Mouse (Mus musculus): ENCODE data around the gene Cdnf.

The Cdnf gene

DNA sequence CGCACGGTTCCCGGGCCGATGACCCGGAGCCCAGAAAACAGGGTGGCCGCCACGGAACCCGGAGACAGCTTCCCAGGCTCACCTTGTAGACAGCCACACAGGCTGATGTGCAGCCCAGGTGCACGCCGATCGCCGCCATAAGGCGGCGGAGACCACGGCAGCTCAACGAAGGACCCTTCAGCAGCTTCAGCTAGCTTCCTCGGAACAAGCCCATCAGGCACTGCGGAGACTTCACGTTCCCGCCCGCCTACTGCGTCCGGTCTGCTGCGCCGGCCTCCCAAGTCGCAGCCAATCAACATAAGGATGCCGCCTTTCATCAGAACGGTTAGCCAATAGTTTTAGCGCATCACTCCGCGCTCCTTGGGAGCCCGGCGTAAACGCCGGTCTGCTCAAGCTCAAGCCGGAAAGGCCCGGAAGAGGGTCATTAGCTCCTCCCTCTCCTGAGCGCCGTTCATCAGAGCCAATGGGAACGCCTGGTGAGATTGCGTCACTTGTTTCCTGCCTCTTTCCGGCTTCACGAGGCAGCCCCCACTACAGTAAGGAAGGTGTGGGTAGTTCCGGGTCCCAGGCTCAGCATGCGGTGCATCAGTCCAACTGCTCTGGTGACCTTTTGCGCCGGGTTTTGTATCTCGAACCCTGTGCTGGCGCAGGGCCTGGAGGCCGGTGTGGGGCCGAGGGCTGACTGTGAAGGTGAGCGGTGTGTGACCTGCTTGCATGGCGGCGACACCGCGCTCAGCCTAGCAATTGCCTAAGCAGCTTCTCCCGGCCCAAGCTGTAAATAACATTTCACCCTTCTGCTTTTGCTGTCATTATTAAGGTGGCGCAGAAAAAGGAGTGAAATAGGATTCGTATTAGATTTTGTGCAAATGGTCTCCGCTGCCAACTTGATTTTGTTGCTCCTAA, at the start of gene Cdnf, which contains the start of the genes Gm45902 and Hspa14:
Gene Cdnf (plus strand): TSS at position 479 of the 903 bp plus-strand sequence.
Gene Gm45902 (minus strand): TSS at position 239 of the 903 bp plus-strand sequence.
Gene Hspa14 (minus strand): TSS at position 263 of the 903 bp plus-strand sequence.
- DNase-seq, result peak; percentile 94 to 96

DNA sequence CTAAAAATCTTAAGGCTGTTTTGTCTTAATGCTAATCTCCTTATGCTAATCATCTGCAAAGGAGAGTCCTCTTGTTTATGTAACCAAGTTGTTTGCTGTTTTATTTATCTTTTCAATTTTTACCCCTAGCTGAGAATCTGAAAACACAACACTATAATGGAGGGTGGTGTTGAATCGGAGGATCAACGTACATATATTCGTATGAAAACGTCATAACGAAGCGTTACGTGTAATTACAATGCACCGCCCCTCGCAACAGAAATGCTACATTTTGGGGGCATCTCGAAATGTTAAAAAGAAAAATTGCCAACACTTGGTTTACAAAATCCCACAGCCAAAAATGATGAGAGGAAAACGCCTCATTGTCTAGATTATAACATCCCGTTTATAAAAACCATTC, 38.9 kb upstream of the Cdnf start:
- DNase-seq, result no peak

DNA sequence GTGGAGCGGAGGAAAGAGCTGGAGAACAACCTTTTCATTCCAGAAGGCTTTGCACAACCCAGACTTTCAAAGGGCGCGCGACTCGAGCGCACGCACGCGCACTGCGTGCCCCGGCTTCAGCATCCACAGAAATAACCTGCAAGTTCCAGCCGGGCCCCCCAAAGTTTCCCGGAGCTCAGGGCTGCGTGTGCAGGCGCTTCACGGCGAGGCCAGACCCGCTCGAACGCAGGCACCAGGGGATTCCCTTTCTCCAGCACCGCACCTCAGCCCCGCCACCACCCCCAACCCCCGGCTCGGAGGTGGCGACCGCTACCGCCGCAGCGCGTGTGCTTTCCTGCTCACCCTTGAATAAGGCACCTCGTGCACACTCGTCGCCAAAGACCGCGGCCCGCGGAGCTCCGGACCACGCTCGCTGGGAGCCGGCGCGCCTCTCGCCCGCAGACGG, 38.4 kb upstream of the Cdnf start:
- peak in 1 of 2 experiments; percentile 64 for DNase-seq

DNA sequence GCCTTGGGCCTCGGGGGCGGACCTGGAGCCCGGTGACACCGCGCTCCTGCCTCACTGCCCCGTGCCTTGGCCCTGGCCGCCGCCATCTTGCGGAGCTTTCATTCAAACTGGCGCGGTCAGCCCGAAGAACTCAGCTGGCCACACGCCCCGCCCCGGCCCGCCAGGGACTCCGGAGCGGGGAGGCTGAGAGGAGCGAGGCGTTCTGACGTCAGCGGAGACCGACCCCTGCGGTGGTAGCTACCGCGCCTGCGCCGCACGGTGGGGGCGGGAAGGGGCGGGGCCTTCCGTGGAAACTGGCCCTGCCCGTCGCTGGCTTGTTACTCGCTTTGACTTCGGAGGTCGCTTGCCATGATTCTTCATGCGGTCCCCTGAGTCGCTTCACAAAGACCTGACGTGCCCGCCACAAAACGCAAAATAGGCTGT, 38.0 kb upstream of the Cdnf start, which contains the start of gene Suv39h2:
Gene Suv39h2 (minus strand): TSS at position 171 of the 423 bp plus-strand sequence.
- DNase-seq, result peak; percentile 97 to 98

DNA sequence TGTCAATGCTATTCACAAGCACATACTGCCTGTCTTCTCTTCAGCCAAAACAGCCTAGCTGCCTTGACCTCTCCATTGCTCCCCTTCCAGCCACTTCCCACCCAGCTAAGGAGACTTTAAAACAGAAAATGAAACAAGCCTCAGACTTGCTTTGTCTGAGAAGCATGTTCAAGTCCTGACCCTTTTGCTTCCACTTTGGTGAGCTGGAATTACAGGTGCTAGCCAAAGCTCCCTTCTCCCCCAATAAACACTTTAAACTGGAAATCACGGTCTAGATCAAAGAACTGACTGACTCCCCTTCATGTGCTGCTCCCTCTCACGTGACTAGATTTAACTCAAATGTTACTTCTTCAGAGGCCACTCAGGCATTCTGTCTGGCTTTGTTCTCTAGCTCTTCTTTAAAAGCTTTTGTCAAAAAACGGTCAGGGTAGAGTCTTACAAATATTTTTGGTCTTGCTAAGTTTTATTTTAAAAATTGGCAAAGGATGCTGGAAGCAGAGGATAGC, 37.0 kb upstream of the Cdnf start:
- peak; percentile 18 to 23 for DNase-seq

DNA sequence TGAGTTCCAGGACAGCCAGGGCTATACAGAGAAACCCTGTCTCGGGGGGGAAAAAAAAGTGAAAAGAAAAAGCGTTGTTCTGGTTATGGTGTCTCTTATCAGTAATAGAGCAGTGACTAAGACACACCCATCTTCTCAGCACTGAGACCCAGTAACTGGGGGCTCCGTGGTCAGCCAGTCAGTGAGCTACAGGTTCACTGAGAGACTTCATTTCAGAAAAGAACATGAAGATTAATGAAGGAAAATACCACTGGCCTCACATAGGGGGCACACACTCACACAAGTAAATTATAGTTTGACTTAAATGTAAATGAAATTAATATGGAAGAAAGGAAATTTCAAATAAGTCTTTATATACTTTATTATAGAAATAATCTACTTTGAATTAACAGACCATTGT, 32.6 kb upstream of the Cdnf start:
- peak in 1 of 2 experiments; percentile 18 for DNase-seq

DNA sequence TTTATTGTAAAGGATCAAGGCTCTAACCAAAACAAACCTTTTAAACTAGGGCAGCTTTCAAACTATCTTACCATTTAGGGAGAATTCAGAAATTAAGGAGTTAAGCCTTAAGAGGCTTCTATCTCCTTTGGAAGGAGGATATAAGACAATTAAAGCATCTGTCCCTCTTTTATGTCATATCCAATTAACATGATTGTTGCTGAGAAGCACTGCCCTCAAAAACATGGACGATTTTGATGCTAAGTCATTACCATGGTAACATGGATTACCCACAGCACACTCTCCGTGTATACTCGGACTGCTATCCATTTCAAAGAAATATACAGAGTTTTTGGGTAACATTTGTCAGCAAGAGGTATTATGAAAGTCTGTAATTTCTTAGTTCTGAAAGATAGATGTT, 23.0 kb upstream of the Cdnf start:
- DNase-seq, result no peak

DNA sequence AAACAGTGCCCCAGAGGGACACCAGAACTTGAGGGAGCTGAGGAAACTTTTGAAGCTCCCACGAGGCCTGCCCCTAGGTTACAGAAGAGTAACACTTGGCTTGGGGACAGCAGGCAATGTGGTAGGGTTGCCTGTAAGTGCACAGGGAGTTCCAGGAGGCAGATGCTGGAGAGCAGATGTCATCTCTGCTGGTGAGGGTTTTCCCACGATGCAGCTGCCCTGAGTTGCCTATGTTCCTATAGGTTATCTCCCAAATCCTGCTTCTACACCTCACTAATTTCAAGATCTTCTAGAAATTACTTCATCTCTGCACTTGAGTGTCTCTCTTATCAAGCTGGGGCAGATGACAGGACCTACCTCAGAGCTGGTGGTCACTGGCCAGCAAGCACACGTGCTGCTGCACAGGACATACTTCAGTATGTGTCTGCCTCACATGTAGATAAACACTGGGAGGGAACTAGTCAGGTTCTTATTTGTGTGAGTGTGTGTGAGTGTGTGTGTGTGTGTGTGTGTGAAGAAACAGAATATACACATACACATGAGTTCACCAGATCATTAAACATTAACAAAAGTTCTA, 18.9 kb upstream of the Cdnf start:
- no peak for DNase-seq

DNA sequence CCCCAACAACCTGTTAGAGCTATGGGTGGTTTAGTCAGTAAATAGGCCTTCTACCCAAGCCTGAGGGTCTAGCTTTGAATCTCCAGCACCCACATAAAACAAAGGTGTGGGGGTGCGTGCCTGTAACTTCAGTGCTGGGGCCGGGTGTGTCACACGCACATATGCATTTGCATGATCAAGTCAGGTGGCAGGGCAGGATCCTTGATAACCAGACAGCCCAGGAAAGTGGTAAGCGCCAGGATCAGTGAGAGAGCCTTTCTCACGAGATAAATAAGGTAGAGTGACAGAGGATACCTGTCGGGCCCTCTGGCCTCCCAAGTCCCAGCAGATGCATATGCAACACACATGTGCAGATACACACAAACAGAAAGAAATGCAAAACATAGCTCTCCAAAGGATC, 13.3 kb upstream of the Cdnf start:
- no peak for DNase-seq

DNA sequence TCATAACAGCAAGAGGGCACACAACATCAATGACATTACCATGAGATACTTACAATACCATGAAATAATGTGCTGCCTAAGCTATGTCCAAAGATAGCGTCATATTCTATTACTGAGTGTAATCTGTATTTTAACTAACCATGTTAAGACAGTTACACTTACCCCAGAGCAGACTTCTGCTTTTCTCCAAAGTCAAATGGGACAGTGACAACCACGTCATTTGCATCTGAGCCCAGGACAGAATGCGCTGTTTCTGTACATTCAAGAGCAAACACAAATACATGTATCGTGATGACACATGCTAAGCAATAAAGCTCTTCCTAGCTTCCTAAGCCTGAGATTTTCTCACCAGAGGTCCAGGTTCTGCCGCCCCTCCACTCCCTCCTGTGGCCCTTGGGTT, 11.9 kb upstream of the Cdnf start:
- DNase-seq, result peak; percentile 49 to 60

DNA sequence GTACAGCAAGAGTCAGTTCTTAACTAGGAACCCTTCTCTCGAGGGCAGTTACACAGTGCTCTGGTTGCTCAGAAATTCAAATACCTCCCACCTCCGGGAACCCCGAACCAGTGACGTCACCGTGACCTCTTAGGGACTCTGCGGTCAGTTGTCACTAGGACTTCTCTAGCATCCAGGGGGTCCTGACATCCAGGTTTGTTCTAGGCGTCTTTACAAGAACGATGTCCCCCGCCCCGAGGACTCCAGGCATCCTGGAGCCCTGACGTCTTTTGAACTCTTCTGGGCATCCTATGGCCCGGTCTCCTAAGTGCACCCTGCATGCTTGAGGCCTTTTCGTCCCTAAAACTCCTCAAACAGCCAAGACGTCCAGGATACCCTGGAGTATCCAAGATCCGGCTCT, 754 bp upstream of the Cdnf start:
- DNase-seq, result peak; percentile 61 to 66

DNA sequence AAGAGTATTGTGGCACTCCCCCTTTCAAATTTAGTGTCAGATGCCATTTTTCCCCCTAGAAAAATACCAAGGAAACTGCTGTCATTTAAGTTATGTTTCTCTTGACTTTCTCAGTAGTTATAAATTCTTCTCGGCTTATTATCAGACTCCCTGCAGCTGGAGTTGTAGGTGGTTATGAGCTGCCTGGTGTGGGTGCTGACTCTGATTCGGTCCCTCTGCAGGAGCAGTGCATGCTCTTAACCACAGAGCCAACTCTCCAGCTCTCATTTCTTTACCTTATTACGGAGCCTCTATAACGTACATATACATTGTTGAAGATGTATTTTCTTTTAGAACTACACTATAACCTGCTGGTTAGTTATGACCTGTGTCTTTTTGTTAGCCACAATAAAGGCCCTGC, 9.7 kb downstream of the Cdnf start:
- no peak for DNase-seq

DNA sequence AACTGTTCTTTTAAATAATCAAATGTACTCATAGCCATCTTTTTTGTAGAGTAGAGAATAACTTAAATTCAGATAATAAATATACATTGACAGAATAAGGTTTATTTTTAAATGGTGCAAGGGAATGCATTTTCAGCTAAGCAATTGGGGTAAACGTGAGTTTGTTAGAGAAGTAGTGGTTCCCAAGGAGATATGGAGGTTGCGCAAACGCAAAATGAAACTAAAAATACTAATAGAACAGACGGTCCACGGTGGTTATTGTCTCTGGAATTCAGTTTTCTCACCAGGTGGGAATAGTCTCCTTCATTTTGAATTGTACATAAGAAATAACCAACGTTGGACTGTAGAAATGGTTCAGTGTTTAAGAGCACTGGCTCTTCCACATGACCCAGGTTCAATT, 13.5 kb downstream of the Cdnf start:
- DNase-seq, result no peak

DNA sequence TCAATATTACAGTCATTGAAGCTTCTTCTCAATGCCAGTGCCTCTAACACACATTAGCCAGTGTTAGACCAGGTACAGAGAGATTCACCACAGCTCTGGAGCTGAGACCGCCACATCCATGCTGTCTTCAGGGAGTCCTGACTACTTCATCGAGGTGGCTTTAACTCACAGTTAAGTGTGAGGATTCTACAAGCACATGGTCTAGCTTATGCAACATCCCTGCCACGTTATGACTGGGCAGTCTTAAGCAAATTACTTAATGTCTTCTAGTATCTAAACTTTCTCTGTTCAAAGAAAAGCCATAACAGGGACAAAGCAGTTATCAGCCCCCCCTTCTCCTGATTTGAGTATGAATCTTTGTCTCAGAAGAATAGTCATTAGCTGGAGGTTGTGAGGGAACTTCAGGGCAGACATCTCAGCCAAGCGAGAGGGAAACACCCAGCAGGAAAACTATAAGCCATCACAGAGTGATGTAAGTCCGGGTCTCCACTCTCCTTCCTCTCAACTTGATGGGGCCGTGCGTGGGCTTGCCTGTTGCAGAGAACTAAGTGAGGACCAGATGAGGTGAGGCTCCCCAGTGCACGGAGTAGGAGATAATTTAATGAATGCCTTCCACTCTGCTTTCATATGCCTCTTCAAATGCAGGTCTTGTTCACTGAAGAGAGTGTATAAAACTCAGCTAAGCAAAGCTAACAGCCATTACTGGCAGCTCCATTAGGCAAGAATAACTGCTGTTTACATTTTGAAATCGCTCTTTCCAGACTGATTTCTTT, 28.7 kb downstream of the Cdnf start:
- DNase-seq, result no peak

DNA sequence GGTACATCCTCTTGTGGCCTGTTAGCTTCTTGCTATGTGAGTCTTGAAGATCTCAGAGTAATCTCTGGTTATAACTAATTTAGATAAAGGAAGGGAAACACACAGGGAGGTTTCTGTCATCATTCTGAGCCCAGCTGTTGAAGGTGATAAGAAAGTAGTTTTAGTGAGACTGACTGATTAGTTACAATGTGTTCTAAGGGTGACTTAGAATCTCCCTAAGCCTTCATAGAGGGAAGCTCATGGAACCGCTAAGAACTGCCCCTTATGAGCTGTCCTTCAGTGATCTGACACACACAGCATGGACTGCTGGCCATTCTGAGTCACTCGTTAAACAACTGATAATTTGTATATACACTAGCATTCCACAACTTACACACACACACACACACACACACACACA, 33.2 kb downstream of the Cdnf start:
- DNase-seq, result no peak

DNA sequence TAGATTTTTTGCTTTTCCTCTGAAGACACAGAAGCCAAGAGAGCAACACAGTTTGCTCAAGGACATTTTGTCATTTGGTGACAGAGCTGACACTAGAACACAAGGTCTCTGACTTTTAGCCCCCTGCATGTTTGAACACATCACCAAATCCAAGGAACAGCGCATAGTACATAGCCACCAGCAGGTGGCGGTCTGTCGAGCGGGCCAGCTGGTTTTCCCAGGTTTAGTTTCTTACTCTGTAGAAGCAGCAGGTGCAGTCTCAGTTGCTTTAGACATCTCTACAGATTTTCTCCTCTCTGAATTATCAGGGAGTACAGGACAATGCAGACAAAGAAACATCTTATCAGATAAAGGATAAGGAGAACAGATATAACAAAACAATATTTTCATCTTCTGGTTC, 33.8 kb downstream of the Cdnf start:
- peak; percentile 75 to 76 for DNase-seq

DNA sequence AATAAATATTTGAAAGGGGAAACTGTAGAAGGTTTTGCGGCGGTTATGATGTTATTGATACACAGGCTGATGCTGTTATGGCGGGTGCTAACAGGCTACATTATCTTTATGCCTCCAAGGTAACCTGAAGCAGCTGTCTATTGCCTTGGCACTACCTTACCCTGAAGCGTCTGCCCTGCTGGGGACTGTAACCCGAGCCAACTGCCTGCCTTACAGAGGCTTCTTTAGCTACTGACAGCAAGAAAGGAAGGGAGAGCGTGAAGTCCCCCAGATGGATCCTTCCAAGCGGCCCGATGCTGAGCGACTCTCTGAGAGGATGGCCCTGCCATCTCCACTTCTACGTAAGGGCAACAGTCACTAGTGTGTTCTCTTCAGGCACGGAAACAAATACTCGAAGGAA, 57.4 kb downstream of the Cdnf start, which contains the start of gene Fam107b:
Gene Fam107b (plus strand): TSS at position 303 of the 400 bp plus-strand sequence.
- no peak for DNase-seq

DNA sequence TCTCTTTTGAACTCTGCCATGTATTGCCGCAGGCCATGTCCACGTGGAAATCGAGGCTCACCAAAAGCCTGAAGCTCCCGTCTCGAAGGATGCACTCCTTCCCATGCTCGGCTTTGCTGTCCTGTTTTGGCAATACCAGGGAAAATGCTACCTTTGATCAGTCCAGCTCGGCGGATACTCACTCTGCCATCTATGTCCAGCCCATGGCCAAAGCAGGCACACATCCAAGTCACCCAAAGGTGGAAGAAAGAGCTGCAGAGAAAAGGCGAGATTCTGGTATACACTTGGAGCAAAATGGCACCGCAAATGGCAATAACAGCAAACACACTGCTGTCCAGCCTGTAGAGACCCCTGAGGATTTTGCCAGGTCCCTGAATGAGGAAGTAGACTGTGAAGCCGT, 57.8 kb downstream of the Cdnf start:
- no peak for DNase-seq

DNA sequence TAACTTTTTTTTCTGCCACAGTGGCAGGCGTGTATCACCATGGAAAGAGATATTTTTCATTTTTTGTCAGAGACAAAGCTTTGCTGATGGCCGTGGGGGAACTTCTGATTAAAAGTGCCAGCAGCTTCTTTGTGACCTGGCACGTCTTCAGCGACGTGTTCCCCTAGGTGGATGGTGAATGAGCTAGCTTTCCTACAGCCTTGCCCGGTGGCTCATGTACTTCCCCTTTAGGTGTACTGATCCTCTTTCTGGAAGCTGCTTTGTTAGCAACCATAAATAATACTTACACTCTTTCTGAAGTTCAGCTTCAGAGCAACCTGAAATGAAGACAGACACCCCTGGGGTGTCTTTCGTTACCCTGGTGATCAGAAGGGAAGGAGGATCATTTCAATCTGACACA, 61.1 kb downstream of the Cdnf start:
- DNase-seq, result peak; percentile 29 to 30

DNA sequence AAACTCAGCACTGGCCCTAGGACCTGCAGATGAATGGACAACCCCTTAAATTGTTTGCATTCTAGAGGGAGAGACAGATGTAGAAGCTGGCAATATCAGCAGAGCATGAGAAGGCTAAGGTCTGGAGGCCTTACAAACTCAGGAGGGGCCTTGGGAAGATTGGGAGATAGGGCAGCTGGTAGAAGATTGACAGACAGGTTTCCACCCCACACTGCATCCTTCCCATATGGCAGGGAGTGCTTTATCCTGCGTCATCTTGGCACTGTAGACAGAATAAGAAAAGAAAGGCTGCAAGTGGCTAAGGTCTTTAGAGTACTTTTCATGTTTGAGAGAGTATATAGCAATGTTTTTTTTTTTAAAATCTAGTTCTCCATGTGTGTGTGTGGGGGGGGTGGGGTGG, 62.3 kb downstream of the Cdnf start:
- no peak for DNase-seq

All from B cell, adult 2 months (primary cell).